Mouse (Mus musculus) heart, adult 18-20 months (tissue): ENCODE results near the gene Tcf23. TPM values are rescaled to one million over a fixed set of nuclear protein-coding genes. Genes with fewer than 3 reads are reported as not detected.

Source experiments
- DNase-seq, 2 experiments: peaks; one replicate each; pipeline ENCODE4 v3.0.0; 2021 to 2022; ENCODE audit warnings: mixed read lengths in 1 of 2
- total RNA-seq, 2 experiments: library from RNA; stranded (reverse); gene quantifications; 2 replicates each; pipeline ENCODE4 v1.2.3; 2021

Tcf23 gene
- total RNA-seq, 2 experiments from 2014 or later: 1.5 to 2.8 TPM

DNA sequence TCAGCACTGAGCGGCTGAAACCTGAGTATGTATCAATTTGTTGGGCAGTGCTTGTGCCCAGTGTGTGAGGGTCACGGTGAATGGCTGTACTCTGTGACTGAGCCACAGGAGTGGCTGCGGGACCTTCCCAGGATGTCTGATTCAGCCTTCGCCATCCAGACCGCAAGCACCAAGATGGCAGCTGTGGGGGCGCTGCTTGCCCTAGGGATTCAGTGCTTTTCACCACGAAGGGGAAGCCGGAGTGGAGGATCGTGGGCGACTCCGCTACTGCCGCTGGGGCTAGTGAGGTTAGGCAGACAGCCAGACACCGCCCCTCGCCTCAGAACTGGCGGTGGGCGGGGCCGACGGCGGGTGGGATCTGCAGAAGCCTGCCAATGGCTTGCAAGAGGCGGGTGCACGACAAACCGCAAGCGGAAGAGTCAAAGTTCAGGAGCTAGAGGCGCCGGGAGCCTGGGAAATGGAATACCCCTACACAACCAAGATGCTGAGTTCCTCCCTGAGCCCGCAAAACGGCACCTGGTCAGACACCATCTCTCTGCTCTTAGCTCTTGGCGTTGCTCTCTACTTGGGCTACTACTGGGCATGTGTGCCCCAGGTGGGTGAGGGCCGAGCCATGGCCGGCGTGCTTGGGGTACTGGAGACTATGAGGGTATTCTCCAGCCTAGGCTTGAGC lies 18.7 kb upstream of the Tcf23 start:
- DNase-seq: peak; percentile 94 to 96

DNA sequence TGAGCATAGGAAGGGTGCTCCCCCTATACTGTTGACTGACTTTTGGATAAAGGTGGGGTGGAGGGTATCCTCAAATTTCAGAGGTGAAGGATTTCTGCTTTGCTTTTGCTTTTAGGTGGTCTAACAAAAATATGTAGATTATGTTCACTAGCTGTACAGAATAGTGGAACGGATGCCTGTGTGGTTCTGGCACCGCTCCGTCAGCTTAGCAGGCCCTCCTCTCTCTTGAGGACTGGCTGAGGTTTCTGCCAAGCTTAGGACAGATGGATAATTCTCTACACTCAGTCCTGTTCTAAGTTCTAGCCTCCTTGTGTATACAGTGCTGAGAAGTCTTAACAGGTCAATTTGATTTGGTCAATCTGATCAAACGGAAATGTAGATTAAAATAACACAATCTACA lies 18.0 kb upstream of the Tcf23 start:
- peak in 1 of 2 experiments; percentile 51 for DNase-seq

DNA sequence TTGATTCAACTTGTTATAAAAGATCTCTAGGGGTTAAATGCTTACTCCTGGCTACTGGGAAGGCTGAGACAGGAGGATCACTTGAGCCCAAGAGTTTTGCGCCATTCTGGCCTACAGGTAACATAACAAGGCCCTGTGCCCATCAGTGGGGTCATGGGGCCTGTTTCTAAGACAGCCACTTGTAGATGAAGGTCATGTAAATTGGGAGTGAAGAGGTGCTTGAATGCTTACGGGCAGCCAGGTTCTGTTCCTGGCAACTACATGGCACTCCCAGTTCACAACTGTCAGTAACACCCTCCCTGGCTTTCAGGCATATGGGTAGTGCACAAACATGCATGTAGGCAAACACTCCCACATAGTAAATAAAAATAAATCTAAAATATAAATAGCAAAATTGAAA lies 17.5 kb upstream of the Tcf23 start:
- DNase-seq: peak in 1 of 2 experiments; percentile 63

DNA sequence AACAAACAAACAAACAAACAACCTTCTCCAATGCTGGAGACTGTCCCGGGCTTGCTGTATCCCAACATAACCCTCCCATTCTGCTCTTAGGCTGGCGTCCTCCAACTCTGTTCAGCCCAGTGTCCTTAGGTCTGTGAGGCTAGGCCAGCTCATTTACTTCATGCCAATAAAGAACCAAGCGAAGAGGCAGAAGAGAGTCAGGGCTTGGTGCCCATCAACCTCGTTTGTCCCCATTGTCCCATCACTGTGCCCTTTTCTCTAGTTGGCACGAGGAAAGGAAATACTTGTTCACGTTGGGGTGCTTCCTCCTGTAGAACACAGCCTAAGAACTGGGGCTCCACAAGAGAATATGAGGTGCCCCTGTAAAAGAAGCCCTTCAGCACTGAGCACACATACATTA lies 16.8 kb upstream of the Tcf23 start:
- peak in 1 of 2 experiments; percentile 58 for DNase-seq

DNA sequence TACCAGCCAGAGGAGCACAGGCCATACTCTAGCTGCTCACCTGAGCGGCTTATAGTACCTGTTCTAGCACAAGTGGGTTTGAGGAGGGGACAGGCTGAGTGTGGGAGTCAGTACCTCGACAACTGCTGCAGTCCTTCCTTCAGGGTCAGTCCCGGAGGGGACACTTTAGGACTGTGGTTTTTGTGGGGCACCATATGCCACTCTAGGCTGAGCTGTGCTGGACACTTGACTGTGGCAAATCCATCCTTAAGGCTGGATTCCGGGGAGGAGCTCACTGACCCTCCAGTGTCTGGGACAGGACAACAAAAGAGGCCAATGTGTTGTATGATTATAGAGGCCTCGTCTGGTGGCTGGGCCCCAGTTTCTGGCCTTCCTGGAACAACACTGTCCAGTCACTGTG lies 15.9 kb upstream of the Tcf23 start:
- no peak for DNase-seq

DNA sequence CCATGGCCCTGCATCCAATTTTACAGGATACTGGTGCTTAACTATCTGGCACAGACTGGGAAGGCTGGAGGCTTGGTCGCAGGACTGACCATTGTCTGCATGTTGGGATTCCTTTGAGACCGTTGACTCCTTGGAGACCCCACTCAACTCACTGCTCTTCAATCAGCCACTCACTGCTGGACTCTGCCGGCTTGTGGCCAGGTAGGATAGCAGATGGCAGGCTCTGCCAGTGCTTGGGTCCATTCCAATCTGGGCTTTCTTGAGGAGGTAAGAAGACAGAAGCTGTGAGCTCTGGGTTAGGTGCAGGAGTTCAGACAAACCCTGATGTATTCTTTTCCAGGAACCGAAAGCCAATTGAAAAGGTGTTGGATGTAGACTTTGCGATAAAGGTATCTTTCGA lies 14.4 kb upstream of the Tcf23 start:
- no peak for DNase-seq

DNA sequence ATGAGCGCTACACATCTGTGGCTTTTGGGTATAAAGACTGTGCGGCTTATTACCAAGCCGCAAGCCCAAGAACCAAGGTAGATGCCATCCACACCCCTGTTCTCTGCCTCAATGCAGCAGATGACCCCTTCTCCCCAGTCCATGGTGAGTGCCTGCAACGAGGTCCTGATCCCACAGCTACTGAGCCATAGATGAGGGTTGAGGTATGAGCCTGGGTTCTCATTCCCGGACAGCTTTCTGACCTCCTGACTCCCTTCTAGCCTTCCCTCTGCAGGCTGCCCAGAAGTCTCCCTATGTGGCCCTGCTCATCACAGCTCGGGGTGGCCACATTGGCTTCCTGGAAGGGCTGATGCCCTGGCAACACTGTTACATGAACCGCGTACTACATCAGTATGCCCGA lies 13.9 kb upstream of the Tcf23 start:
- no peak for DNase-seq

DNA sequence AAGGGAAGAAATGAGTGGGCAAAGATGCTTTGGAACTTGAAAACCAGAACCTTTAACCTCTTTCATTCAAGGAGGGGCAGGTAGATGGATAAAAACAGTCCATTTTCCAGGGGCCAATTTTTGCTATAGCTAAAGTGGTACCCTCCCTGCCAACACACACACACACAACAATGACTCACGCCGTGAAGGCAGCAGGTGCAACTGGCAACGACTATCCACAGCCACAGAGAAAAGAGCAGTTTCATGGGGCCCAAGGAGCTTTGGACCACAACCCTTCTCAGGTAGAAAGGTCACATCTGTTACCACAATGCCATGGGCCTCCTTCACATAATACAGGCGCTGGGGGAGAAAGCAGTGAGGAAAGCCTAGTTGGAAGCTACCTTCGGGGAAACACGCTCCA lies 12.7 kb upstream of the Tcf23 start:
- DNase-seq: no peak

DNA sequence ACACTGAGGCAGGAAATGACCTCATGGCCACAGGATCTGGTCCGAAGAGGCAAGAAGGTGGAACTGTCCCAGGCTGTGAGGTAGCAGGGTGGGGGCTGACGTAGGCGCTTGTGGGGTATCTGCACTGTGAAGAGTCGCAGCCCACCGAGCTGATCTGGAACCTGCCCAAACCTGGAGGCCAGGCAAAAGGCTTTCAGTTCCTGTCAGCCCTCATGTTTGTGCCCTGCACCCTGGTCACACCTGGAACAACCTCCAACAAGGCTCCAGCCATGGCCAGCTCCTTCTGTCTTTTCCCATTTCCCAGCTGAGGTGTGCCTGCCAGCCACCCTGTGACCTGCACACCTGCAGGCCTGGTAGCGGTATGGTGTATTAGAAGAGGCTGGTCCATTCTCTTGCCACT lies 10.6 kb upstream of the Tcf23 start:
- DNase-seq: no peak

DNA sequence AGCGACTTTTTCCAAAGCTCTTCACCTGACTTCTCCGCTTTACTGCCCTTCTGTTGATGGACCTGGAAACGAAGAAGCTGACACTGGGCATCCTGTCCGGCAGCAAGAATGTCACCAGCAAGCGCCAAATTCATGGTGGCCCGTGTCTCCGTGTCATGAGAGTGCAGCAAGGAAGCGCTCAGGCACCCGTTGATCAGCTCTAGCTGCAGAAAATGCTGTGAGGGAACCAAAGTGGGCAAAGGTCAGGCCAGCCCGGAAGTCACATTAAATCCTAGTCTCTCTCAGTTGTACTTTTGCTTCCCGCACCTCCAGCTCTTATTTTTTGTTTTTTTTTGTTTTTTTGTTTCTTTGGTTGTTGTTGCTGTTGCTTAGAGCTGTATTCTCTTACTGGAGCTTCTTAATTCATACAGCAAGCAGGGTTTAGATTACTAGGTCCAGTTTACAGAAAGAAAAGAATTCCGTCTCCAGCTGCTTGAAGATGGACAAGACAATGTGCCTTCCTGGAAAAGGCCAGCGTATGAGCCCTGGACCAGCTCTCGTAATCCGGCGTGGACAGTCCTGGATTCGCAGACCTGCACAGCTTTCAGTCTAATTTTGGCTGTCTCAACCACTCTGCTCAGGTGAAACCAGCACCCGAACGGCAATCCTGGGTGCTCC lies 9.1 kb upstream of the Tcf23 start:
- DNase-seq: peak in 1 of 2 experiments; percentile 24

DNA sequence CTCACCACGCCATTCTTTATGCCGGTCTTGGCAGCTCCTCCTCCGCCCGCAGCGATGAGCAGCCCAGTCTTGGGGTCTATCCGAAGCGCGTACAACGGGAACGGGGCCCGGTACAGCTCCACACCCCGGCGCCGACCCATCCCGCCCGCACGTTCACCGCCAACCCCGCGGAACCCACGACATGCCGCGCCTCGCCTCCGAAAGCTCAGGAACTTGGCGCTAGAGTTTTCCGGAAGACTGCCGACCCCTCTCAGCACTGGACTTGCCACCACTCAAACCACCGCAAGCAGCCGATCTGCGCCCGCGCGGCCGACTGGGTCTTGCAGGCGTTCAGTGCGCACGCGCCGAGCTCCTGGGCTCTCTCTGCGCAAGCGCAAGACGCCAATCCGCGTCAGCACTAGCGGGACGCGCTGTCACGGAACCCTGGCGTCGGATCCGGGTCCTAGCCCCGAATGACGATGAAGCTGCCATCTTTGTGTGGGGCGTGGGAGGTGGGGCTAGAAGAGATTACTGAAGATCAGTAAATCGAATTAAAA lies 8.4 kb upstream of the Tcf23 start, which contains the start of gene Preb:
Preb (minus strand) TSS at position 396 of the 536 bp plus-strand sequence.
- DNase-seq: peak; percentile 98 to 99

DNA sequence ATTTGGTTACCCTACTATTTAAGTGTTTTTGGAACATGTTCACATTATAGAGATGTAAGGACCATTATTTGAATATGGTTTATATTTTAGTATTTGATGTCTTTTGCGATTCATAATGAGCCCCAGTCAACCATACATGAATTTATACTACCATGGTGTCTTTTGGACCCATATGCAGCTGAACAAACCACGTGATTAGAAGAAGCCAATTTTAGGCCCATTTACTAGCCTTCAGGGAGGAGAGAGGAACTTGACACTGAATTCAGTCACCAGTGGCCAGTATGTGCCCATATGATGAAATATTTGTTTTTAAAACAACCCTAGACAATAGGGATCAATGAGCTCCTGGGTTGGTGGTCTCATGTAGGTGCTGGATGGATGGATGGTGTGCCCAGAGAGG lies 7.6 kb upstream of the Tcf23 start:
- DNase-seq: peak in 1 of 2 experiments; percentile 11

DNA sequence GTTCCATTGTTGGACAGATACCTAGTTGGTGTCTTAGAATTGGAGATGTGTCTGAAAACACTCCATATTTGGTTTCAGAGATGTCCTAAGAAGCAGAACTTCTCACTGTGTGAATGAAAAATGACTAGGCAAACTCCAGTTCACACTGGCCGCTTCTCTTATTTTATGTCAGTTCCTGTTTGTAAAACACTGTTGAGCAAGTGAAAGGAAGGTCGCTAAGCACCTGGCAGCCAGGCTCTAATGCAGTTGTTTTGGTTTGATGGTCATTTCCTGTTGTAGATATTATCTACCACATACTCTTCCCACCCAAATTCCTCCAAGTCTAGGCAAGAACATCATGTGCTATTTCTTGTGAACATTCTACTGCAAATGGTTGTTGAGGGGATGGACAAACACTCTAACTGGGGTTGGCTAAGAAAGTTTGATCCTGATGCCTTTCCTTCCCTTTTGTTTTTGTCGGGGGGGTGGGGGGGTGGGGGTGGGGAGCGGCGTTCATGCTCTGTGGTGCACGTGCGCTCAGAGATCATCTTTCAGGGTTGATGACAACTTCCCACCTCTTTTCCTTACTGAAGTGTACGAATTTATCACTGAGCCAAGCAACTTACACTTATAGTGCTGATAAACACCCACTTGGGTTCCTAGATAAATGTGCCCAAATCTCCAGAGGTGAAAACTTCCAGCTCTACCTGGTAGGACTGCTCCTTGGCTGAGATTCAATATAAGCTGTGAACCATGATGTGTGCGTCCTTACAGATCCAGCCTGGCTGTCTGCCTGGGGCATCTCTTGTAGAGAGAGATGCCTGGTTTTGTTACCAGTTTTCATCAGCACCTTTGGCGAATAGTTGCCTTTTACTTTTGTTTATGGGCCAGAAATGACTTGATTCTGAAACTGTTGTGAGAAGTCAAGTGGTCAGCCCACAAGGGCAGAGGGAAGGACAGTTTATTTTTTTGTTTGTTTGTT lies 6.6 kb upstream of the Tcf23 start:
- peak; percentile 29 to 70 for DNase-seq

DNA sequence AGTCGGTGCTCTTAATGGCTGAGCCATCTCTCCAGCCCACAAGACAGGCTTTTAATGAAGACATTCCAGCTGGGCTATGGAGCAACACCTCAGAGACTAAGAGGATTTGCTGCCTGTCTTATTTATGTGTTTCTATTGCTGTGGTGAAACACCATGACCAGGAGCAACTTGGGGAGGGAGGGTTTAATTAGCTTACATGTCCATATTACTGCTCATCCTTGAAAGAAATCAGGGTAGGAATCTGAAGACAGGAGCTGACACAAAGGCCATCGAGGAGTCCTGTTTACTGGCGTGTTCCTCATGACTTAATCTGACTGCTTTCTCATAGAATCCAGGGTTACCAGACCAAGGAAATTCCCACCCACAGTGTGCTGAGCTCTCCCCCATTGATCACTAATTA lies 4.5 kb upstream of the Tcf23 start:
- DNase-seq: no peak

DNA sequence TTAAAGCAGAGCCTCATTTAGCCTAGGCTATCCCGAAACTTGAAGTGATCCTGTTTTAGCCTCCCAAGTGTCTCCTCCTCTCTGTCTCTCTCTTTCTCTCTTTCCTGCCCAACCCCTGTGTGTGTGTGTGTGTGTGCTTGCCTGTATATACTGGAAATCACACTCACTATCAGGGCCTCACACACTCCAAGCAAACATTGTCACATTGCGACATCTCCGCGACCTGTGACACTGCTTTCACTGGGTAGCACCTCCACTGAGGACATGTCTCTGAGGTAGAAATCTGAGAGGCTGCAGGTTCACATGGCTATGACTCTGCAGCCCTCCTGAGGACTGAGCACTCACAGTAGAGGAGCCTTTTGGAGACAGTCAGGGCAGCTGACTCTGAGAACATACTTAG lies 2.3 kb upstream of the Tcf23 start:
- DNase-seq: no peak

DNA sequence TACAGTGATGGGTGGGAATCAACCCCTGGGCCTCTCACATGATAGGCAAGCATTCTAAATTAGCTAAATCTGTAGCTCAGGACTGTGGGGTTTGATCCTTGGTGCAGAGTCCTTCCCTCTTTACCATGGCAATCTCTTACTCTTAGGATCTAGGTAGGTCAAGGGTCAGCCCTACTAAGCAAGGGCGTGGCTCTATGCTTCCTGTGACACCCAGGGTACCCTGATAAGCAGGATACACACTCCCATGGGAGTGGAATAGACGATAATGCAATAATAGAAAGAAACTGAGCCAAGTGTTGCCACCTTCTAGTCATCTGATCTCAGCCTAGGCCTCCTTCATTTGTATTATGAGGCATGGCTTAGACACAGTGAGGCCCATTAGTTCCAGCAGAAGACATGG lies 978 bp downstream of the Tcf23 start:
- peak; percentile 14 to 38 for DNase-seq

DNA sequence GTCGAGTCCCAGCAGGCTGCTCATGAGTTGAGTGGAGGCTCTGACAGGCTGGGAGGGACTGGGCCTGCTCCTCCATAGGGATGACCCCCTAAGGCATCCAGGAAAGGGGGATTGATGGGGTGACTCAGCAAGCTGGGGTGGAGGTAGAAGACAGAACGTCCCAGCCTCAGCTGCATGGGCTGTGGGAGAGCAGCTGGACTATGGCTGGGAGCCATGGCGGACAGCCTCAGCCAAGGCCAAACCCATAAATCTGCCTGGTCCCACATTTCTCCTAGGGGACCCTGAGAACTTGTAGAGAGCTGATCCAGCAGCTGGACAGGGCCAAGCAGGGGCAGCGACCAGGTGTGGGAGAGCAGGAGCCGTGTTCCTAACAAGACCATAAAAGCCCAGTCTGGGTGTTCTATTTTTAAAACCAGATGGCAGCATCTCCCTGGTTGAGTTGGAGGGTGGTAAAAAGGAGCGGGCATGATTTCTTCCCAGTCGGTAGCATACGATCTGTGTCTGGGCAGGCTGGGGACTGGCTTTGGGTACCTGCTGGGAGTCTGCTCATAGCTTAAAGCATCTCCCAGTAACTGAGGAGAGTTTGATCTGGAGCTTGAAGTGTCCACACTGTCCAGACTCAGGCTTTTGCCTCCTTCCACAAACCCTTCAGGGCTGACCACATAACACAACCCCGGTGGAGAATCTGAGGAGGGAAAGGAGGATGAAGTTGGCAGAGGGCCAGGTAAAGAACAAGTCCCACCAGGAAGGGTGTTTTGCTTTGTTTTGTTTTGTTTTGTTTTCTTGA lies 6.6 kb downstream of the Tcf23 start:
- peak; percentile 60 to 75 for DNase-seq

DNA sequence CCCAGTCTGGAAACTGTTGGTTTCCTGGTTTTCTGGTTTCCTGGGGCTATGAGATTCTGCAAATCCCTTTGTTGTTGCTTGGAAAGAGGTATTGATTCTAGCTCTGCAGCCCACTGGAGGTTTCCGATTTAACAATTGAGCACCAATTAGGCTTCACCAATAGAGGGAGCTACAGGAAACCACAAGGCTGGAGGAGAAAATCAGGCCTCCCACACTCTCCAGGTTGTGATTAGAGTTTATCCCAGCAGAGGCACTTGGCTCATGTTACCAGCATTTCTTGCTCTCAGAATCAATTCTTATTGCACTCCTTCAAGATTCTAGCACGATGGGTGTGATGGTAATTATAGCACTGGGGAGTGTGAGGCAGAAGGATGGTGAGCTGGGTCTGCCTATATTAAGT lies 13.9 kb downstream of the Tcf23 start:
- DNase-seq: peak in 1 of 2 experiments; percentile 54

DNA sequence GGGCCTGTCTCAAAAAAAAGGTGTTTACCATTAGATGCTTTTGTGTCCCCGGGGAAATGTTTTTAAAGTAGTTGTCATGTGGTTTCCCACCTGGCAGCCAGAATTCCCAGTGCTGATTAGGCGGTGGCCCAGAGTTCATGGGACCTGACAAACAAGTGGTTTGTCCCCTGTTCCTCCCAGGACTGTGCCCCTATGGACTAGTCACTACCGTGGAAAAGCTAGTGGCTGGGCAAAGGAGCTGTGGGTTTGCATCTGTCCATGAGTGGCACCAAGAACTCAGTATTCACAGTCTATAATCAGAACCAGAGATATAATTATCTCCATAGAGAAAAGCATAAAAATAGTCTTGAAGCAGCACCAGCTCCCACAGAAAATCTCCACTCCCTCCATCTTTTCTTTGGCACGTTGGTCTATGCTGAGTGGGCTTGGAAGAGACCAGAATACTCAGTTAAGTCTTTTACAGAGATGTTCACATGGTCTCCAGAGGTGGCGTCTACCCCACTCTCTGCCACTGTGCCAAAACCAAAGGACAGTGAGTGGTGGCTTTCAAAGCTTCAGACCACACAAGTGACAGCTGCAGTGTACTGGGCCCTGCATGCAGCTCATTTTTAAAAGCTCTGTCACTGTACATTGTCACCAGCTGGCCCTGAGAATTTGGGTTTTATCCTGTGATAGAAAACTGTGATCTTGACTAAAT lies 24.7 kb downstream of the Tcf23 start:
- DNase-seq: no peak

DNA sequence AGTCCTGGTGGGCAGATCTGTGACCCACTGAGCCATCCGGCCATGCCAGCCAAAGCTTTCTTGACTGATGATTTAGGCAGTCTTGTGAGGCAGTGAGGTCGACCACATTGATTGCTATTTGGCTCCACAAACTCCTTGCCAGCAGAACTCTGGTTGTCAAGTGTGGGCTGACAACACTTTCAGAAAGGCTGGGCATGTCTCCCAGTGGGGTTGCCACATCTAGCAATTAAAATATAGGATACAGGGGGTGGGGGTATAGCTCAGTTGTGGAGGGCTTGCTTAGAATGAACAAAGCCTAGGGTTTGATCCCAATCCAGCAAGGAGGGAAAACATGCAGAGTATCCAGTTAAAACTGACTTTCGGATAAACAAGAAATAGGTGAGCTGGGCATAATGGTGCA lies 25.6 kb downstream of the Tcf23 start:
- DNase-seq: no peak
